Mouse (Mus musculus): ENCODE results near the gene S1pr2.

GRCm38 (mm10) chr9:20952520-20953227 lies 23.9 kb downstream of the S1pr2 start:
- TF ChIP-seq GATA1 (IDR thresholded peaks at IDR 0.05; ENCODE audit: low read length) (no peak), TAL1 (IDR thresholded peaks at IDR 0.05; ENCODE audit: low read length) (no peak)

Measured in erythroblast, embryonic 14.5 days (primary cell).